Mouse (Mus musculus): ENCODE results near the gene Gm13420.

Gm13420 gene

DNA sequence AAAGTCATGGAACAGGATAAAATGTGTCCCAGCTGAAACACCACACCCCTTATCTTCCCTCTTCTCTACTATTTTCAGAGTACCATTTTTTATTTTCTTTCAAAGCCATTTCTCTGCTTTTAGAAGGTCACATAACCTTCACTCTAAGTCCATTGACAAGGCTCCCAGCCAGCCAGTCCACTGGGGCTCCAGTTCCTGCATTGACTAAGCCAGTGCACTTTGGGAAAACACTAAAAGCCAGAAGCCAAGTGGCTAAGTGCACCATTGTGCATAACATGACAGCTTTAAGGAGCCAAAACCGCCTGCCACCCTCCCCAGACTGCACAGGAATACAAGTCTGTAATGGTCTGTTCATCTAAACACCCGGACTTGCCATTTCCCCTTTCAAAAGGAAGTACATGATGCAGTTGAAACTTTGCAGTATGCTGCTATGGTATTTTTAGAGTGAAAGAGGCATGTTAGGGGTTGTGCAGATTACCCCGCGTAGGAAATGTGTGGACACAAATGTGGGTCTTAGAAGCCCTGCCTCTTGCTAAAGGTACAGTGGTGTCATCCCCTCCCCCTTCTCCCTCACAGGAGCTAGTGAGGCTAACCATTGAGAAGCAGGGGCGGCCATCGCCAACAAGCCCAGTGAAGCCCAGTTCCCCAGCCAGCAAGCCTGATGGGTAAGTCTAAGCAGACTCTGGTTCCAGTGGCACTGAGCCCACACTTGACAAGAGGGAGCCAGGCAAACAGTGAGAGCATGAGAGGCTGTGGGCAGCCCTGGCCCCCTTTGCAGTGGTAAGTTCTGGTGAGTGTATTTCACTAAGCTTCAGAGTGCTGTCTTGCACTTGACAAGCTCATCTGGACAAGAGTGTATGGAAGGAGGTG is 52.8 kb downstream of the Gm13420 start:
- DNase-seq: no peak

DNA sequence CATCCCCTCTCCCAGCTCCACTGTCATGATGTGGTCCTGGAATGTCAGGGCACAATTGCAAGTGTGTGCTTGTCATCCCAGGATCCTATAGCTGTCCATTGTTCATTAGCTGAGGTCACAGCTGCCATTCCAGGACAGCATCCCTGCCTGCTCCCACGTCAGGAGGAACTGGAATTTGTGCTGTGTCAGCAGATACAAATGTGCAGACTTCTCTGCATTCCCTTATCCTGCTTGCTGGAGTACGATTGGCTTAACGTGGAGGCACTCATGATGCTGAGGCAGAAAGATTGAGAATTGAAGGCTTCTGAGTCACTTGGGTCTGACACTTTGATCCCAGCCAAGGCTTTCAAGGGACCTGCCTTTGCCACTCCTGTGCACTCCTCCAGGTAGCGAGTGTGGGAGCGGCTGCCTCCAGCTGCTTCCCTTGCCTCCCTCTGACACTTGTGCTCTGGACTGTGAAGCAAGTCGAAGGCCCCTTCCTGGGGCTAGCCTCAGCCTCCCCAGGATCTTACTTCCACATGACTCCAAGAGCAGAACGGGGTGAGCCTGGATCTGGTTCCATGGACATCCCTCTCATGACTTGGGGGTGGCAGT is 55.2 kb downstream of the Gm13420 start:
- no peak for DNase-seq

Measured in lung, postnatal 10 days (tissue).